Mouse (Mus musculus): ENCODE measurements around the gene Bax. TPM values are rescaled to one million over a fixed set of nuclear protein-coding genes. Genes with fewer than 3 reads are reported as not detected.
A peak's percentile ranks its signal among the peaks of the same experiment; 100 is the strongest.

Gene Bax
- polyA plus RNA-seq, 2 experiments from 2014 or later = 146 to 164 TPM

DNA sequence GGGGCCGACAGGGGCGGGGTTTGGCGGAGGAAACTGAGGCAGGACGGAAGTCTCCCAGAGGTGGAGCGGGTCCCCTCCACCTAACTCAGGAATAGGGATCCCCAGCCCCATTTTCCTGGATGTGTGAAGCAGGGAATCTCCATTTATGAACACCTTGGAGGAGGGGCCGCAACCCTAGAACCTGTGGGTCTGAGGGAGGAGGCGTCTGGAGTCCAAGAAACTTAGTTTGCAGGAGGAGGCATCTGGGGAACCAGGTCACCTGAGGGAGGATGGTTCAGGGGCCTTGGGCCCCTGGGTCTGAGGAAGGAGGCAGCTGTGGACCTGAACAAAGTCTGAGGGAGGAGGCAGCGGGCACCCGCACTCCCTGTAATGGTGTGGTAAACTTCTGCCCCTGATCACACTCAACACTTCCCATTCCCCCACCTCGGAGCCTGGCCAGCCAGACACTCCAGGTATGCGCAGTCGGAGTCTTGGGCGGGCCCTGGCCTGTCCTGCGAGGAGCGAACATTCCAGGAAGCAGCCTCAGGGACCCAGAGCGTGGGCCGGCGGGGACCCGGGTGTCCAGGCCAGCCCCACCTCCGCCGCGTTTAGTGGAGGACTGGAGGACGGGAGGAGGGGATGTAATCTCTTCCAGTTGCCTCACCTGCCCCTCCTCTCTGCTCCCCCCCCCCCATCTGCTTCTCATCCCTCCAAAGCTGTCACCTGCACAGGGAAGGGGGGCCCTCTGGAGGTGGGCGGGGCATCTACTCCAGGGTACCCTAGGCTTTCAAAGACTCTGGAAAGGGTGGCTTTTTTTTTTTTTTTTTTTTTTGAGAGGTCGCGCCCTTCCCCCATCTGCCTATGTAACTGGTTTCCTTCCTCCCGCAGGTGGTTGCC lies 52.6 kb downstream of the Bax start:
- peak; percentile 15 for ATAC-seq

DNA sequence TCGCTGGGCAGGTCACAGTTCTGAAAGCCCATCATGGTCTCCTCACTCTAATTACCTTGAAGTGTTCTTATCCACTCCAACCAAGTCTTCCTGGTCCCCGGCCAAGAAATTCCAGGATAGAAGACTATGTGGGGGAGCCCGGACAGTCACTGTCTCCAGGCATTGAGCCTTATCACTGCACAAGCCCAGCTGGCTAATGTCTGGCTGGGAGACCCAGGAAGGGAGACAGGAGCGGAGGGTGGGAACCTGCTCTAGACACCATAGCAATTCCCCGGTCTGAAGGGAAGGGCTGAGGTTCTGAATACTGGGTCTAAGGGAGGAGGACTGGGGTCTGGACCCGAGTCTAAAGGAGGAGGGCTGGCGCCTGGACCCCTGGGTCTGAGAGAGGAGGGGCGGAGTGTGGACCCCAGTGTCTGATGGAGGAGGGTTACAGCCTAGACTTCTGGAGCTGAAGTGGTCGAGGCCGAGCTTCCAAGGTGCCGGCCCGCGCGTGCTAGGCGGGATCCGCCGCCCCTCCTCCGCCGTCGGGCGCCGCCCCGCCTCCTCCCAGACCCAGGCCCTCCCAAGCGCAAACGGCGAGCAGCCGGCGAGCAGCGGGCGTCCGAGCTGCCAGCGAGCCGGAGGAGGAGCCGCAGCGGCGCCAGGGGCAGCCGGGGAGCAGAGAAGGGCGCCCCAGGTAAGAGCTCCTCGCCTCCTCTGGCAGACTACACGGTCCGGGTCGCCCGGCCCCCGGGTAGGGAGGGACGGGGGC lies 53.4 kb downstream of the Bax start, which contains the start of gene Ntf5:
Gene Ntf5 (plus strand): TSS at position 583 of the 751 bp plus-strand sequence.
- no peak for ATAC-seq

DNA sequence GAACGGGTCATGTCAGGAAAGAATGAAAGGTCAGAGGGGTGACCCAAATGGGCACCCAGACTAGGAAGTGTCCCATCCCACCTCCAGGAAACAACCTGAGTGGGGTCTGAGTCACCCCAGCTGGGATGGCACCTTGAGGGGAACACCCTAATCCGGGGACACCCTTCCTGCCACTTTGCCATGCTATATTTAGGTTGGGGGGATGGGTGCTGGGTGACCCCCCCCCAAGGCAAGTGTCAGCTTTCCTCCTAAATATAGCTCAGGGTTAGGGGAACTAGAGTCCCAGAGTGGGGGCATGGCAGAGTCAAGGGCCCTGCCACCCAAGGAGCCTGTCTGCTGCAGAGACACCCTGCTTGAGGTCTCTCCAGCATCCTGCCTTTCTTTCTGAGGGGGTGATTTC lies 54.3 kb downstream of the Bax start:
- no peak for ATAC-seq

Other genes starting within 250 kb of the Bax start
- 100 to 1,000 TPM; 473 to 666 TPM for gene Cd37, start 227.8 kb downstream of the Bax start, polyA plus RNA-seq (2017; shearing (Covaris generic))
- gene Slc6a16, start 225.8 kb downstream of the Bax start, polyA plus RNA-seq (2017; shearing (Covaris generic)) = not detected
- gene Slc6a21, start 189.4 kb downstream of the Bax start, polyA plus RNA-seq (2017; shearing (Covaris generic)) = not detected
- 10 to 100 TPM; 11.7 to 15.9 TPM for gene Trpm4, start 133.1 kb downstream of the Bax start, polyA plus RNA-seq (2017; shearing (Covaris generic))
- not detected for gene Hrc, start 131.6 kb downstream of the Bax start, polyA plus RNA-seq (2017; shearing (Covaris generic))
- gene Ppfia3, start 99.9 kb downstream of the Bax start, polyA plus RNA-seq (2017; shearing (Covaris generic)) = not detected
- gene Lin7b, start 96.3 kb downstream of the Bax start, polyA plus RNA-seq (2017; shearing (Covaris generic)) = not detected
- 100 to 1,000 TPM in 1 of 2 experiments, 10 to 100 TPM in 1; 82.1 to 130 TPM for gene Snrnp70, start 71.2 kb downstream of the Bax start, polyA plus RNA-seq (2017; shearing (Covaris generic))
- not detected for gene Kcna7, start 61.2 kb downstream of the Bax start, polyA plus RNA-seq (2017; shearing (Covaris generic))
- not detected for gene Ntf5, start 53.2 kb downstream of the Bax start, polyA plus RNA-seq (2017; shearing (Covaris generic))
- not detected for gene Lhb, start 46.1 kb downstream of the Bax start, polyA plus RNA-seq (2017; shearing (Covaris generic))
- gene Gys1, start 32.1 kb downstream of the Bax start, polyA plus RNA-seq (2017; shearing (Covaris generic)) = 10 to 100 TPM in 1 of 2 experiments, 1 to 10 TPM in 1; 9.2 to 18.2 TPM
- gene Ruvbl2, start 28.8 kb downstream of the Bax start, polyA plus RNA-seq (2017; shearing (Covaris generic)) = 10 to 100 TPM; 41.9 to 51.9 TPM
- 1,000 to 10,000 TPM; 1,962 to 2,374 TPM for gene Ftl1, start 7.0 kb downstream of the Bax start, polyA plus RNA-seq (2017; shearing (Covaris generic))
- 1 to 10 TPM; 1.2 TPM for gene Tulp2, start 15.0 kb upstream of the Bax start, polyA plus RNA-seq (2017; shearing (Covaris generic))
- under 1 TPM in 1 of 2 experiments, not detected in 1; 0.62 TPM for gene Gm45808, start 19.9 kb upstream of the Bax start, polyA plus RNA-seq (2017; shearing (Covaris generic))
- gene Dhdh, start 21.9 kb upstream of the Bax start, polyA plus RNA-seq (2017; shearing (Covaris generic)) = 1 to 10 TPM; 1.1 to 2.7 TPM
- 100 to 1,000 TPM; 124 to 159 TPM for gene Nucb1, start 43.5 kb upstream of the Bax start, polyA plus RNA-seq (2017; shearing (Covaris generic))
- 100 to 1,000 TPM in 1 of 2 experiments, 10 to 100 TPM in 1; 49.3 to 132 TPM for gene Ppp1r15a, start 59.4 kb upstream of the Bax start, polyA plus RNA-seq (2017; shearing (Covaris generic))
- gene Plekha4, start 59.4 kb upstream of the Bax start, polyA plus RNA-seq (2017; shearing (Covaris generic)) = under 1 TPM in 1 of 2 experiments, not detected in 1; 0.20 TPM
- under 1 TPM; 0.77 to 0.81 TPM for gene Hsd17b14, start 88.0 kb upstream of the Bax start, polyA plus RNA-seq (2017; shearing (Covaris generic))
- gene Bcat2, start 103.3 kb upstream of the Bax start, polyA plus RNA-seq (2017; shearing (Covaris generic)) = 10 to 100 TPM; 46.4 to 77.9 TPM
- gene Fgf21, start 148.6 kb upstream of the Bax start, polyA plus RNA-seq (2017; shearing (Covaris generic)) = not detected
- gene Fut1, start 150.4 kb upstream of the Bax start, polyA plus RNA-seq (2017; shearing (Covaris generic)) = not detected
- gene Izumo1, start 154.9 kb upstream of the Bax start, polyA plus RNA-seq (2017; shearing (Covaris generic)) = not detected
- under 1 TPM in 1 of 2 experiments, not detected in 1; 0.20 TPM for gene Rasip1, start 160.6 kb upstream of the Bax start, polyA plus RNA-seq (2017; shearing (Covaris generic))
- under 1 TPM; 0.32 to 0.40 TPM for gene Mamstr, start 173.1 kb upstream of the Bax start, polyA plus RNA-seq (2017; shearing (Covaris generic))
- not detected for gene Fut2, start 199.5 kb upstream of the Bax start, polyA plus RNA-seq (2017; shearing (Covaris generic))
- not detected for gene Ntn5, start 217.1 kb upstream of the Bax start, polyA plus RNA-seq (2017; shearing (Covaris generic))
- gene Sec1, start 227.5 kb upstream of the Bax start, polyA plus RNA-seq (2017; shearing (Covaris generic)) = under 1 TPM in 1 of 2 experiments, not detected in 1; 0.30 TPM
- gene Car11, start 232.9 kb upstream of the Bax start, polyA plus RNA-seq (2017; shearing (Covaris generic)) = 1 to 10 TPM; 1.2 to 1.3 TPM
- gene Dbp, start 238.2 kb upstream of the Bax start, polyA plus RNA-seq (2017; shearing (Covaris generic)) = 1 to 10 TPM; 7.4 to 8.8 TPM
- 1,000 to 10,000 TPM; 2,369 to 2,427 TPM for gene Rpl18, start 248.6 kb upstream of the Bax start, polyA plus RNA-seq (2017; shearing (Covaris generic))

Measured in CD4-positive, CD25-positive, alpha-beta regulatory T cell, adult 4 months (primary cell).